Mouse (Mus musculus): Measurements from ENCODE around the gene Gm42791. TPM values are rescaled to one million over a fixed set of nuclear protein-coding genes. Genes with fewer than 3 reads are reported as not detected.

Gm42791 gene
- polyA plus RNA-seq, 1 experiment from 2014 or later, result not detected

DNA sequence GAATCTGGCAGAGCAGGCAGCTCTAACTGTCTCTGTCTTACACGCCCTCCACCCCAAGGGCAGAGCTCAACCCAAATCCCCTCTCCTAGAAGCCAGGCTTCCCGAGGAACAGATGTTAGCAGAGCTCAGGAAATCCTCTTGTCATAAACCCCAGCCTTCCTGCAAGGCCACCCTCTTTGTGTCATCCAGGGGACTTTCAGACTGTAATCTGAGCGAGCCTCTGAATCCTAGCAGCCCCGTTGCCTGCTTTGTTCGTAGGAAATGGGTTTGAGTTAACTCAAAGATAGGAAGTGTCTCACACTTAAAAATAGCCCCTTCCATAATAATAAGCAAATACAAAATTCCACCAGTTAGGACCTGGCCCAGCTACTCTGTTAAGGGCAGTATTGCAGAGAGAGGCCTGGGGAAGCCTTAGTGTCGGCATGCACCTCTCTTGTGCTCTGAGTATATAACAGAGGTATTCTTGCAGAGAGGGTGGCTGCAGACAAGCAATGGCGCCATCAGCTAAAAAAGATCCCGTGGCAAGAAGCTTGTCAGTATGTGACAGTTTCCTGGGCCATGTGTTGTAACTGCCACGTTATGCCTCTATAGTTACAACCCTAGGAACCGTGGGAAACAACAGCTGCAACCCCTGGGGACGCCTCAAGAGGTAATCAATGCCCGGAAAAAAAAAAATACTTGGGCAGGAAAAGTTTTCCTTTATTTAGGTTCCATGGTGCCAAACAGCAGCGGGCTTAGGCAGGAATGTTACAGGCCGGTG is 17.1 kb downstream of the Gm42791 start:
- 0 out of 2 replicates have a peak, but pooled peaks have one; percentile 23 for ATAC-seq (ENCODE audit: insufficient read depth)

DNA sequence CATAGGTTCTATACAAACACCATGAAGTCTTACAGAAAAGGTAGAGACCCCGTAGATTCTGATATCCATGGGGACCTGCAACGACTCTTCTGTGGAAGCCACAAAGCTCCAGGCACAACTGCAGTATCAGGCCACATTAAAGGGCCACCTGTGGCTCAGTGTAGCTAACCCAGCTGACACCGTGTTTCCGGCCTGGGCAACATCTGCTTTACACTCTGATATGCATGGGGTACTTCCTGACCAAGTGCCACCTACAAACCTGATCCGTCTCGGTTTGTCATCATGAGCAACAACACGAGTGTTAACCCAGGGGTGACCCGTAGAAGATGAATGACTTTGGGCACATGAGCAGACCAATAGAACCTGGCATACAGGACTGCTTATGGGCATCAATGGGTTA is 18.1 kb downstream of the Gm42791 start:
- Histone ChIP-seq H3K4me2 (no peak overlapping the region), H3K9ac (no peak overlapping the region), H3K27me3 (no peaks in the 10 kb centered on the region), H3K9me3 (replicated peaks) (no peaks in the 10 kb centered on the region), H3K4me1 (replicated peaks) (peaks cover 35% of the 10 kb centered on the region), H3K27ac (replicated peaks) (no peak overlapping the region), H3K36me3 (replicated peaks) (no peaks in the 10 kb centered on the region), H3K4me3 (replicated peaks) (no peak overlapping the region)
- WGBS (ENCODE audit: insufficient replicate concordance), result 56% methylated on average over 8 of the region's 8 CpGs
- no peak for ATAC-seq (ENCODE audit: insufficient read depth)

More for the DNA sequence above, 17.1 kb downstream of the Gm42791 start:
- WGBS (ENCODE audit: insufficient replicate concordance), result 16% methylated on average over 14 of the region's 14 CpGs
- 0 out of 2 replicates have a peak overlapping the region, but pooled peaks have one; percentile 5 for H3K4me2 ChIP-seq
- no peaks in the 10 kb centered on the region for H3K36me3 ChIP-seq (replicated peaks)
- no peak overlapping the region for H3K9ac ChIP-seq
- peaks cover 35% of the 10 kb centered on the region for H3K4me1 ChIP-seq (replicated peaks)
- peak overlapping the region; percentile 68 for H3K27ac ChIP-seq (replicated peaks)
- no peaks in the 10 kb centered on the region for H3K27me3 ChIP-seq
- H3K9me3 ChIP-seq (replicated peaks), result no peaks in the 10 kb centered on the region
- no peak overlapping the region for H3K4me3 ChIP-seq (replicated peaks)

DNA sequence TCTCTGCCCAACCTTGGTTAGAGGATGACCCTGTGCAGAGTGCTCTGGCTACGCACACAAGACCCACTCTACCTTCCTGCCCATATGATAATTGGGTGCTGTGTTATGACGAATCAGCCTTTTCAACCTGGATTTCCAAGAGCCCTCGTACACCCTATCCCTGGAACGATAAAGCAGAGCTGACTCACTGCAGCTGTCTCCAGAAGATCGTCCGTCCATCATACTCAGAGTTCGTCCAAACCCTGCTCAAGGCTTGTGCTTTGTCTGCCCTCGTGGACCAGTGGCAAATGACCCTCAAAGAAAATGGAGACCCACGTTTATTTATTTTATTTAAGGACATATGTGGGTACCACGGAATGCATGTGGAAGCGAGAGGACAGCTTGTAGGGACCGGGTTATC is 19.9 kb downstream of the Gm42791 start:
- no peak for ATAC-seq (ENCODE audit: insufficient read depth)
- Histone ChIP-seq H3K4me3 (replicated peaks) (no peak overlapping the region), H3K36me3 (replicated peaks) (no peaks in the 10 kb centered on the region), H3K9ac (no peak overlapping the region), H3K27ac (replicated peaks) (no peak overlapping the region), H3K4me1 (replicated peaks) (peaks cover 40% of the 10 kb centered on the region), H3K9me3 (replicated peaks) (no peaks in the 10 kb centered on the region), H3K4me2 (no peak overlapping the region), H3K27me3 (no peaks in the 10 kb centered on the region)
- 73% methylated on average over 12 of the region's 12 CpGs for WGBS (ENCODE audit: insufficient replicate concordance)

GRCm38 (mm10) chr5:148973019-148973668 is 21.8 kb downstream of the Gm42791 start:
- Histone ChIP-seq H3K4me3 (replicated peaks) (no peak overlapping the region), H3K9ac (no peak overlapping the region), H3K36me3 (replicated peaks) (no peaks in the 10 kb centered on the region), H3K4me1 (replicated peaks) (peaks cover 41% of the 10 kb centered on the region), H3K4me2 (no peak overlapping the region), H3K27me3 (no peaks in the 10 kb centered on the region), H3K9me3 (replicated peaks) (no peaks in the 10 kb centered on the region), H3K27ac (replicated peaks) (no peak overlapping the region)
- ATAC-seq (ENCODE audit: insufficient read depth), result no peak
- 25% methylated on average over 6 of the region's 6 CpGs for WGBS (ENCODE audit: insufficient replicate concordance)

- ATAC-seq (ENCODE audit: insufficient read depth), result no peak
- no peak overlapping the region for H3K4me3 ChIP-seq (replicated peaks)
- peaks cover 43% of the 10 kb centered on the region for H3K4me1 ChIP-seq (replicated peaks)
- 79% methylated on average over 8 of the region's 8 CpGs for WGBS (ENCODE audit: insufficient replicate concordance)
- no peaks in the 10 kb centered on the region for H3K36me3 ChIP-seq (replicated peaks)
- no peak overlapping the region for H3K9ac ChIP-seq
- H3K4me2 ChIP-seq, result no peak overlapping the region
- no peak overlapping the region for H3K27ac ChIP-seq (replicated peaks)
- no peaks in the 10 kb centered on the region for H3K27me3 ChIP-seq
- no peaks in the 10 kb centered on the region for H3K9me3 ChIP-seq (replicated peaks)
Observed at GRCm38 (mm10) chr5:148972167-148972566, 22.8 kb downstream of the Gm42791 start.

- no peaks in the 10 kb centered on the region for H3K27me3 ChIP-seq
- WGBS (ENCODE audit: insufficient replicate concordance), result 31% methylated on average over 9 of the region's 9 CpGs
- H3K4me1 ChIP-seq (replicated peaks), result peaks cover 68% of the 10 kb centered on the region
- no peak overlapping the region for H3K9ac ChIP-seq
- H3K4me2 ChIP-seq, result no peak overlapping the region
- no peak overlapping the region for H3K4me3 ChIP-seq (replicated peaks)
- ATAC-seq (ENCODE audit: insufficient read depth), result no peak
- no peaks in the 10 kb centered on the region for H3K36me3 ChIP-seq (replicated peaks)
- no peak overlapping the region for H3K27ac ChIP-seq (replicated peaks)
- no peaks in the 10 kb centered on the region for H3K9me3 ChIP-seq (replicated peaks)
Observed at GRCm38 (mm10) chr5:148969648-148970047, 25.3 kb downstream of the Gm42791 start.

DNA sequence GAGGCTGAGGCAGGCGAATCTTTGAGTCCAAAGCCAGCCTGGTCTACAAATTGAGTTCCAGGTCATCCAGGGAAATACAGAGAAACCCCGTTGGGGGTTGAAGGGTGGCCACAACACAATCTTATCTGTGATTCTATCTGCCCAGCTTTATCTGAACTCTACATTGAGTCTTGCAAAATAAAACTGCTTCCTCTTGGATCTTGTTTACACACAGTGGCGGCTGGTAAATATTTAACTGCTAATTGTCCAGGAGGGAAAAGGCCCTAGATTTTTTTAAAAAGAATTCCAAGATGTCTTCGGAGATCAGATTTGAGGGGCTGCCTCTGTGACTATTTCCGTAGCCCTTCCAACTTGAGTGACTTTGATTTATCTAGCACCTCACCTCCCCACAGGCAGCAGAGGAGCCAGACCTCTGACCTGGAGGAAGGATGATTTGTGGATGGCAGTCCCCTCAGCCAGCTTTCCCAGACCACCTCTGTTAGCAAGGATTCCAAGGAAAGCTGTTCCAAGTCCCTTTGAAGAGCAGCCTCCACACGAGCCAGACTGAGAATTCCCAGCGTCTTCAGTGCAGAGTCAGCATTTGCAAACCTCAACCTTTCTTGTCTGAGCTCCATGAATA is 25.9 kb downstream of the Gm42791 start:
- ATAC-seq (ENCODE audit: insufficient read depth), result no peak
- H3K27me3 ChIP-seq, result no peaks in the 10 kb centered on the region
- H3K9me3 ChIP-seq (replicated peaks), result no peaks in the 10 kb centered on the region
- no peak overlapping the region for H3K4me3 ChIP-seq (replicated peaks)
- H3K27ac ChIP-seq (replicated peaks), result 0 out of 2 replicates have a peak overlapping the region, but pooled peaks have one; percentile 19
- no peaks in the 10 kb centered on the region for H3K36me3 ChIP-seq (replicated peaks)
- H3K9ac ChIP-seq, result no peak overlapping the region
- 45% methylated on average over 7 of the region's 7 CpGs for WGBS (ENCODE audit: insufficient replicate concordance)
- no peak overlapping the region for H3K4me2 ChIP-seq
- H3K4me1 ChIP-seq (replicated peaks), result peaks cover 71% of the 10 kb centered on the region

DNA sequence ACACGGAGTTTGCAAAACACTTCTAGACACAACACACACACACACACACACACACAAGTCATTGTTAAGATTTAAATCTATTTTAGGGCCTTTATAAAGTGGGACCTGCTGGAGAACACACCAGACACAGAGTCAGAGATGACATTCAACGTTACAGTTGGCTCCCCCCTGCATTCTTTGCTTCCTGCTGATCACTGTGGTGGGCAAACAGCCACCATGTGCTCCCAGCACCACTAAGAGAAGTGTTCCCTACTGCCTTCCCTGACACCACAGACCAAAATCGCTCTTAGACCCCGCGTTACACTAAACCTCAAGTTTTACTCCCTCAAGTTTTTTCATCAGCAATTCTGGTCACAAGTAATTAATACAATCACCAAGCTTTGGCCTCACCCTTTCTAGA is 26.8 kb downstream of the Gm42791 start:
- no peaks in the 10 kb centered on the region for H3K27me3 ChIP-seq
- no peak for ATAC-seq (ENCODE audit: insufficient read depth)
- H3K4me2 ChIP-seq, result no peak overlapping the region
- no peak overlapping the region for H3K9ac ChIP-seq
- peaks cover 73% of the 10 kb centered on the region for H3K4me1 ChIP-seq (replicated peaks)
- 36% methylated on average over 5 of the region's 5 CpGs for WGBS (ENCODE audit: insufficient replicate concordance)
- H3K36me3 ChIP-seq (replicated peaks), result no peaks in the 10 kb centered on the region
- H3K9me3 ChIP-seq (replicated peaks), result no peaks in the 10 kb centered on the region
- no peak overlapping the region for H3K4me3 ChIP-seq (replicated peaks)
- no peak overlapping the region for H3K27ac ChIP-seq (replicated peaks)

DNA sequence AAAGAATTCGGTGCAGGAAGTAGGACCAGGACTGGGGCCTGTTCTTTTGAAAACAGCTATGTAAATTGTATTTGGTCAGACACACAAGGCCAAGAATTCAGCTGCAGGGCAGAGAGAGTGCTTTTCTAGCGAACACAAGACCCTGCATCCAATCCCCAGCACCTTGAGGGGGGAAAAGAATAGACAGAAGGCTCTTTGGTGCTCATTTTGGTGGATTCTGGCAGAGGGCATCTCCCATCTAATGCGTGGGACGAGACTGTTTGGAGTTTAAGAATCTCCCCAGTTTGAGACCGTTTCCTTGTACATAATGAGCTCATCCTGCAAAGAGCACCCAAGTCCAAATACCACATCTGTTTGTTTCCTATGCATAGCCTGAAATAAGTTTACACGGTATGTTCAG is 28.6 kb downstream of the Gm42791 start:
- Histone ChIP-seq H3K9ac (0 out of 2 replicates have a peak overlapping the region, but pooled peaks have one; percentile 21), H3K36me3 (replicated peaks) (no peaks in the 10 kb centered on the region), H3K9me3 (replicated peaks) (no peaks in the 10 kb centered on the region), H3K4me3 (replicated peaks) (no peak overlapping the region), H3K4me1 (replicated peaks) (peaks cover 72% of the 10 kb centered on the region), H3K27ac (replicated peaks) (peak overlapping the region; percentile 86), H3K4me2 (peak overlapping the region; percentile 63), H3K27me3 (no peaks in the 10 kb centered on the region)
- WGBS (ENCODE audit: insufficient replicate concordance), result 54% methylated on average over 6 of the region's 6 CpGs
- ATAC-seq (ENCODE audit: insufficient read depth), result no peak

- H3K27ac ChIP-seq (replicated peaks), result peak overlapping the region; percentile 86
- H3K36me3 ChIP-seq (replicated peaks), result no peaks in the 10 kb centered on the region
- peak overlapping the region; percentile 22; the same call in 1 of the 2 replicates for H3K4me3 ChIP-seq (replicated peaks)
- ATAC-seq (ENCODE audit: insufficient read depth), result peak; percentile 90
- no peaks in the 10 kb centered on the region for H3K27me3 ChIP-seq
- H3K9me3 ChIP-seq (replicated peaks), result no peaks in the 10 kb centered on the region
- H3K9ac ChIP-seq, result peak overlapping the region; percentile 32; the same call in 1 of the 2 replicates
- peak overlapping the region; percentile 63 for H3K4me2 ChIP-seq
- peaks cover 66% of the 10 kb centered on the region for H3K4me1 ChIP-seq (replicated peaks)
- WGBS (ENCODE audit: insufficient replicate concordance), result 7% methylated on average over 13 of the region's 13 CpGs
Observed at GRCm38 (mm10) chr5:148965691-148966333, 29.1 kb downstream of the Gm42791 start.

Data from liver, embryonic 15.5 days (tissue).